Mouse (Mus musculus) limb, embryonic 10.5 days (tissue): ENCODE measurements around the gene Notch1. TPM values are rescaled to one million over a fixed set of nuclear protein-coding genes. Genes with fewer than 3 reads are reported as not detected.
A peak's percentile ranks its signal among the peaks of the same experiment; 100 is the strongest.

Experiments used
- DNase-seq: peaks from one replicate; pipeline ENCODE4 v3.0.0-alpha.2; 2017; ENCODE audit warnings: low spot score
- H3K27ac ChIP-seq: fragments of 300-500 bp; sonication (generic); 2 replicates; pipeline ENCODE4 v1.5.1; 2016; ENCODE audit warnings: mild to moderate bottlenecking
- H3K27me3 ChIP-seq: fragments of 300-500 bp; sonication (generic); 2 replicates; pipeline ENCODE4 v1.6.1; 2016; ENCODE audit warnings: low read depth, mild to moderate bottlenecking; ENCODE audit not compliant: poor library complexity, severe bottlenecking
- H3K36me3 ChIP-seq: fragments of 300-500 bp; sonication (generic); 2 replicates; pipeline ENCODE4 v1.6.1; 2016; ENCODE audit warnings: mild to moderate bottlenecking, moderate library complexity
- H3K4me1 ChIP-seq: fragments of 300-500 bp; sonication (generic); 2 replicates; pipeline ENCODE4 v1.6.1; 2016
- H3K4me3 ChIP-seq: fragments of 300-500 bp; sonication (generic); 2 replicates; pipeline ENCODE4 v1.5.1; 2016; ENCODE audit warnings: mild to moderate bottlenecking, moderate library complexity
- H3K9me3 ChIP-seq: fragments of 300-500 bp; sonication (generic); replicated peaks from 2 replicates; pipeline ENCODE4 v1.6.1; 2016; ENCODE audit warnings: mild to moderate bottlenecking
- WGBS: fragments of 180-500 bp; shearing (Covaris S2); methylation state at CpG from one replicate; pipeline ENCODE4 v1.1.7; 2016; 5-methylcytosine and 5-hydroxymethylcytosine counted together
- microRNA-seq: library from miRNA; unstranded; fragments of <30 nt; microRNA quantifications from one replicate; pipeline ENCODE4, GENCODE M21; 2017
- polyA plus RNA-seq: library from polyadenylated mRNA; unstranded; fragments of >200 nt; fragmentation: Nextera tagmentation; extraction: Ambion mirVana; gene quantifications from 2 replicates; pipeline ENCODE4 v1.2.1, GENCODE M21; 2016

The Notch1 gene
- polyA plus RNA-seq, 1 experiment from 2014 or later: 11.8 TPM

DNA sequence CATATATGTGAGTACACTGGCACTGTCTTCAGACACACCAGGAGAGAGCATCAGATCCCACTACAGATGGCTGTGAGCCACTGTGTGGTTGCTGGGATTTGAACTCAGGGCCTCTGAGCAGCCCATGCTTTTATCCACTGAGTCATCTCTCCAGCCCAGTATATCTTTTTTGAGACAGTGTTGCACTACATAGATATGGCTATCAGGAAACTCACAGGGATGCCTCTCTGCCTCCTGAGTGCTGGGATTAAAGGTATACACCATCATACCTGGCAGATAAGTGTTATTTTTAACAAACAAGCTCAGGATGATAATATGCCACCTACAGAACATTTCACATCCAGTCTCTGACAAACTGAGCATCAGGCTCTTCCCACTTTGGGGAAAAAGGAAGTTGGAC lies 99.4 kb downstream of the Notch1 start:
- H3K4me1 ChIP-seq: no peaks in the 10 kb centered on the region
- no peak overlapping the region for H3K27ac ChIP-seq
- no peaks in the 10 kb centered on the region for H3K27me3 ChIP-seq
- DNase-seq: no peak
- H3K9me3 ChIP-seq: no peaks in the 10 kb centered on the region
- H3K4me3 ChIP-seq: no peak overlapping the region
- peaks cover 100% of the 10 kb centered on the region for H3K36me3 ChIP-seq

DNA sequence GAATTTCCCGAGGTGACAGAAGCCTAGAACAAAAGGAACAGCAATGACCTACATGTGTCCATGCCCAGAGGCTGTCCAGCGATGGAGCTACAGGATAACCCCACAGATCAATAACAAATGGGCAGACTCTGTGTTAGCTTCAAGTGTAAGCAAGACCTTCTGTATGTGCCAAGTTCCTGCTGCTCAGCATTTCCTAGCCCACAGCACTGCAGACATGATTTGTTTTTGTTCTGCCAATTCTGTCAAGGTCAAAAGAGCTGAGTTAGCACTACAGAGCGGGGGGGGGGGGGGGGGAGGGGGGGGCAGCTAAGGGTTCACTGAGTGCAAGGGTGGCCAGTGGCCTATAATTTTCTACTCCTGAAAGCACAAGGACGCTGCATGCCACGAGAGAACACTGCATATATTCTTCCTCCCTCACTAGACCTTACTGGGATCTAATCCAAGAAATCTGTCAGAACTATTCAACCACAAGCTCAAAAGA lies 105.5 kb downstream of the Notch1 start:
- Histone ChIP-seq H3K27me3 (no peaks in the 10 kb centered on the region), H3K27ac (no peak overlapping the region), H3K4me3 (no peak overlapping the region), H3K36me3 (peaks cover 85% of the 10 kb centered on the region), H3K9me3 (no peaks in the 10 kb centered on the region), H3K4me1 (peaks cover 31% of the 10 kb centered on the region)
- no peak for DNase-seq
- WGBS: 84% methylated on average over 5 of the region's 5 CpGs

DNA sequence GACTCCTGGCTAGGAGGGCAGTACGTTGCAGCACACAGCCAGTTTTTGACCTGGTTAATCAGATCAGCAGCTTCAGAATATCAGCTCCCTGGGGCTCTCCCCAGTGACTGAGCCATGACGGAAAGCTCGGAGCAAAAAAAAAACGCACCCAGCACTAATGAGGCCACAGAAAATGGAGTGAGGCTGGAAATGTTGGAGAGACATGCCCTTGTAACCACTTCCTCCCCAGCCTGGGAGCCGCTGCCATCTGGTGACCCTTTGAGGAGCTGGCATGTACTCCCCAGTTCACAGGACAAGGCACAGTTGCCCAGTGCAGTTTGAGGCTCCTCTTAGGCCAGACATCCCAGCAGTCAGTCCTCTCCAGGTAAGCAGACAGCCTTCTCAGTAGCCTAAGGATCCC lies 106.4 kb downstream of the Notch1 start:
- Histone ChIP-seq H3K4me3 (no peak overlapping the region), H3K27ac (no peak overlapping the region), H3K27me3 (no peaks in the 10 kb centered on the region), H3K36me3 (peaks cover 83% of the 10 kb centered on the region), H3K9me3 (no peaks in the 10 kb centered on the region), H3K4me1 (peaks cover 35% of the 10 kb centered on the region)
- no peak for DNase-seq
- WGBS: 80% methylated on average over 5 of the region's 5 CpGs

DNA sequence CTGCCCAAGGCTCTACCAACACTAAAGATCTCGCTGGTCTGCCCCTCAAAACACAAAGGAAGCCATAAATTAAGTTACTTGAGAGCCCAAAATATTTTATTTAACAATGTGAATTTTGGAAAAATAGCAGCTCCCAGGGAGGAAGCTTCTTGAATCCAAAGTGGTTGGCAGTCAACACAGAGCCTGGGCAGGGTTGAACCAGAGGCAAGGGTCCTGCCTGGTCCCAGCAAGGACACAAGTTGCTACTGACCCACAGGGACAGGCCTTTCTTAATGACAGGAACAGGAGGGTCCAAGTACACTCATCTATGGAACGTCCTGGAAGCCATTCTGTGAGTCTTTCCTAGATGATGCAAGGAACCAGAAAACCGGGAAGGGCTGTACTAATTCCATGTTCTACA lies 107.1 kb downstream of the Notch1 start:
- Histone ChIP-seq H3K4me3 (peak overlapping the region; percentile 79), H3K9me3 (no peaks in the 10 kb centered on the region), H3K27me3 (no peaks in the 10 kb centered on the region), H3K27ac (peak overlapping the region; percentile 95; the same call in 1 of the 2 replicates), H3K36me3 (peaks cover 83% of the 10 kb centered on the region), H3K4me1 (peaks cover 35% of the 10 kb centered on the region)
- DNase-seq: no peak
- 61% methylated on average over 3 of the region's 3 CpGs for WGBS

DNA sequence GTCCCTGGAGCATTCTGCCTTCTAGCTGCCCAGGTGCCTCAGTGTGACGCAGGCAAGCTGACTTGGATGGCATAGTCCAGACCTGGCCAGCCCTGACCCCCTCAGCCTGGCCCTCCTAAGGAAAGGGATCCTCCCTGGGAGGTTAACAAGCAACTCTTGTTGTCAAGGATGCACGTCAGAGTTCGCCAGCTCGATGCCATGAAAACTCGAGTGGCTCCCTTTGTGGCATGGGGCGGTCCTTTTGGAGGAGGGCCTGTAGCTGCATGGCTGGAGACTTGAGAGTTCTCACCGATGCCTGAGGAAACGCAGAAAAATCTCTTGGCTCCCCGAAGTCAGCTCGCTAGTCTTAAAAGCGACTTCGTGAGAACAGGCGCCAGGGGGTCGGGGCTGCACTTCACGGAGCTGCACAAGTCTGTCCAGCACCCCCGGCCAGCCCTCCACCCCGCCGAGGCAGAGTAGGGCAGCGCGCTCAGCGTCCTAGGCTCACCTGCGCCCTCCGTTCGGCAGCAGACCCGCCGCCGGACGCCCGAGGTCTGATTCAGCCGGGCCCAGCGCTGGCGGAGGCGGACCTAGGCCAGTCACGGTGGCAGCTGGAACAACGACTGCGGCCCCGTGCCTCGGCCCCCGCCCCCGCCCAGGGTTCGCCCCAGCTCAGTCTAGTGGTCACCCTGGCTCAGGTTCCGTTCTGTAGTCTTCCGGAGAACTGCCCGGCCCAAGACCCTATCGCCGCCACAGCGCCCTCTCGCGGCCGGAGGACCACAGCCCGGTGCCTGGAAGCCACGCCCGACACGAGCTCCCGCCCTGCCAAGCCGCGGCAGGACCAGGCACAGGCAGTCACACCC lies 107.7 kb downstream of the Notch1 start, which contains the start of gene Inpp5e:
TSS of gene Inpp5e (minus strand) at position 689 of the 842 bp plus-strand sequence.
- Histone ChIP-seq H3K4me1 (peaks cover 35% of the 10 kb centered on the region), H3K9me3 (no peaks in the 10 kb centered on the region), H3K36me3 (peaks cover 77% of the 10 kb centered on the region), H3K27ac (peak within 1 kb of the TSS; percentile 95), H3K4me3 (peak within 1 kb of the TSS; percentile 79), H3K27me3 (no peaks in the 10 kb centered on the region)
- under 1% methylated on average over 57 of the region's 57 CpGs for WGBS
- peak; percentile 100 for DNase-seq

Small RNAs within 50 kb of the gene (microRNA-seq; reads per million reads assigned to microRNA genes)
- gene Mir6996: not detected

Other genes with a start within 250 kb of the Notch1 start
- 0.01 TPM in 1 of 2 replicates, not detected in the other for gene Ccdc187, start 222.1 kb downstream of the Notch1 start, polyA plus RNA-seq
- 83.6 and 91.4 TPM in 2 replicates for gene Gpsm1, start 201.1 kb downstream of the Notch1 start, polyA plus RNA-seq
- gene Dnlz, start 164.6 kb downstream of the Notch1 start, polyA plus RNA-seq: 33.9 and 36.8 TPM in 2 replicates
- 0.49 and 0.54 TPM in 2 replicates for gene Card9, start 155.7 kb downstream of the Notch1 start, polyA plus RNA-seq
- 41.4 and 42.1 TPM in 2 replicates for gene Snapc4, start 136.0 kb downstream of the Notch1 start, polyA plus RNA-seq
- gene Entr1, start 127.3 kb downstream of the Notch1 start, polyA plus RNA-seq: 127 and 148 TPM in 2 replicates
- gene Pmpca, start 127.3 kb downstream of the Notch1 start, polyA plus RNA-seq: 142 and 149 TPM in 2 replicates
- gene Inpp5e, start 107.5 kb downstream of the Notch1 start, polyA plus RNA-seq: 30.6 and 35.3 TPM in 2 replicates
- gene Sec16a, start 71.4 kb downstream of the Notch1 start, polyA plus RNA-seq: 29.4 and 37.1 TPM in 2 replicates
- gene Egfl7, start 63.4 kb upstream of the Notch1 start, polyA plus RNA-seq: 96.5 and 97.2 TPM in 2 replicates
- not detected in 2 replicates for gene Gm20532, start 70.0 kb upstream of the Notch1 start, polyA plus RNA-seq
- 13.2 and 14.5 TPM in 2 replicates for gene Agpat2, start 87.8 kb upstream of the Notch1 start, polyA plus RNA-seq
- gene Fam69b, start 111.8 kb upstream of the Notch1 start, polyA plus RNA-seq: 31.3 and 43.3 TPM in 2 replicates
- not detected in 2 replicates for gene Lcn4, start 154.6 kb upstream of the Notch1 start, polyA plus RNA-seq